Comparison of ENCODE assay signal across 9 mouse cellular contexts in genomic region chr5:129409440-129410004, GRCm38 (mm10).
DNase-seq lines count a peak whose midpoint lies in the region; ATAC-seq lines count a peak whose summit lies in the region.
"Had no signal": no experiment of that assay in that cellular context is flagged by ENCODE, and none has a peak within 500 bp of the region (broad histone marks: within the 10 kb centered on the region; RNA-seq: fewer than 3 reads in every experiment).

No protein-coding gene starts in this region.

- no peaks in the 10 kb centered on the region for H3K9me3 ChIP-seq in neural tube, embryonic 13.5 days
- H3K9me3 ChIP-seq in stomach, embryonic 16.5 days (replicated peaks; ENCODE audit: control insufficient read depth, low read length): no peaks in the 10 kb centered on the region
- H3K9me3 ChIP-seq: forebrain, embryonic 15.5 days; heart, embryonic 13.5 days had no signal

- H3K4me3 ChIP-seq in neural tube, embryonic 13.5 days: no peak overlapping the region
- H3K4me3 ChIP-seq in stomach, embryonic 16.5 days (replicated peaks; ENCODE audit: low read length): no peak overlapping the region
- H3K4me3 ChIP-seq: forebrain, embryonic 15.5 days; heart, embryonic 13.5 days had no signal

- H3K4me2 ChIP-seq in neural tube, embryonic 13.5 days: no peak overlapping the region
- no peak overlapping the region for H3K4me2 ChIP-seq in stomach, embryonic 16.5 days (ENCODE audit: low read depth, low read length)
- H3K4me2 ChIP-seq: forebrain, embryonic 15.5 days; heart, embryonic 13.5 days had no signal

- 0 out of 2 replicates have a peak, but pooled peaks have one; percentile 50 for ATAC-seq in neural tube, embryonic 13.5 days (ENCODE audit: low read depth)
- ATAC-seq in stomach, embryonic 16.5 days (ENCODE audit: insufficient read depth, low FRiP score): peak; percentile 68; the same call in 1 of the 2 replicates
- ATAC-seq: forebrain, embryonic 15.5 days had no signal

- H3K27me3 ChIP-seq in neural tube, embryonic 13.5 days: peaks cover 11% of the 10 kb centered on the region; the same call in 1 of the 2 replicates
- no peaks in the 10 kb centered on the region for H3K27me3 ChIP-seq in stomach, embryonic 16.5 days (ENCODE audit: control insufficient read depth, insufficient read depth, low read length)
- H3K27me3 ChIP-seq: forebrain, embryonic 15.5 days; heart, embryonic 13.5 days had no signal

- intact Hi-C loops in heart, postnatal 14 days (cut with DNase I): loop anchor here (10.0 kb wide), 1 partner anchor 175 kb away; the partner anchor contains the start of gene Mmp17

- 72% methylated on average over 14 of the region's 14 CpGs for WGBS in neural tube, embryonic 13.5 days
- 42% methylated on average over 14 of the region's 14 CpGs for WGBS in stomach, embryonic 16.5 days

- no peak for DNase-seq in neural tube, embryonic 10.5 days (ENCODE audit: extremely low spot score, low spot score)
- DNase-seq in cerebellum, adult 18-20 months: peak; percentile 55 to 67
- peak; percentile 49 for DNase-seq in kidney, adult 18-20 months
- no peak for DNase-seq in liver
- DNase-seq in heart, postnatal 14 days: no peak

- H3K4me1 ChIP-seq in neural tube, embryonic 13.5 days (replicated peaks): peaks cover 12% of the 10 kb centered on the region; the same call in 1 of the 2 replicates
- H3K4me1 ChIP-seq in stomach, embryonic 16.5 days (ENCODE audit: control insufficient read depth, insufficient read depth, low read length): 0 out of 2 replicates have a peak, but pooled peaks cover 4% of the 10 kb centered on the region

- H3K36me3 ChIP-seq in neural tube, embryonic 13.5 days: no peaks in the 10 kb centered on the region
- H3K36me3 ChIP-seq in stomach, embryonic 16.5 days (ENCODE audit: control insufficient read depth, insufficient read depth, low read length): no peaks in the 10 kb centered on the region
- H3K36me3 ChIP-seq: forebrain, embryonic 15.5 days; heart, embryonic 13.5 days had no signal

- no peak overlapping the region for H3K27ac ChIP-seq in neural tube, embryonic 13.5 days (replicated peaks)
- H3K27ac ChIP-seq in stomach, embryonic 16.5 days (ENCODE audit: low read length): no peak overlapping the region
- H3K27ac ChIP-seq: forebrain, embryonic 15.5 days; heart, embryonic 13.5 days had no signal

- no peak overlapping the region for H3K9ac ChIP-seq in neural tube, embryonic 13.5 days
- H3K9ac ChIP-seq in stomach, embryonic 16.5 days (ENCODE audit: low read length): no peak overlapping the region
- H3K9ac ChIP-seq: forebrain, embryonic 15.5 days; heart, embryonic 13.5 days had no signal

Comparison
In these comparisons a context has a peak if more than half of its experiments do, and no peak if none do; other contexts are left out.
1. DNase-seq: peak in cerebellum, adult 18-20 months (2 of 2) and kidney, adult 18-20 months (single experiment); none in neural tube, embryonic 10.5 days (single experiment), liver (single experiment) and heart, postnatal 14 days (0 of 2).